Mouse (Mus musculus): ENCODE results near the gene Ablim1. TPM values are rescaled to one million over a fixed set of nuclear protein-coding genes. Genes with fewer than 3 reads are reported as not detected.

Gene Ablim1
- polyA plus RNA-seq, 1 experiment from 2014 or later, result 26.6 TPM

DNA sequence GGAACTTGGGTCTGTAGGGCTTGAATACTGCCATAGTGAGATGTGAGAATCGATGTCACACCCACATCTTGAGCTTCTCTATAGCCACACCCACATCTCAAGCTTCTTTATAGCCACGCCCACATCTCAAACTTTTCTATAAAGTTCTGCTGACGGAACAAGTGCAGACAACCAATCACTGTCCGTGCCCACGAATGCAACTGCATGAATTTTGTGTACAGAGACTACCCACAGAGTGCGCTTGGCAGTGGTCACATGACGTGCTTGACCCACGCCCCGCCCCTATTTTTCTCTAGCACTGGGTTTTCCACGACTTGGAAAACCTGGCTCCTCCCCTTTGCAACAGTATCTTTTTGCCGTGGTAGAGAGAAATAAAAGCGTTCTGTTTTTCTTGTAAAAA lies 71.5 kb downstream of the Ablim1 start:
- H3K4me1 ChIP-seq, result peaks cover 2% of the 10 kb centered on the region; the same call in 1 of the 2 replicates
- WGBS, result 78% methylated on average over 12 of the region's 12 CpGs
- no peak for ATAC-seq (ENCODE audit: low FRiP score)
- H3K27me3 ChIP-seq, result no peaks in the 10 kb centered on the region
- no peaks in the 10 kb centered on the region for H3K36me3 ChIP-seq
- no peak overlapping the region for H3K4me2 ChIP-seq (replicated peaks)
- no peak overlapping the region for H3K4me3 ChIP-seq
- no peaks in the 10 kb centered on the region for H3K9me3 ChIP-seq (replicated peaks)
- no peak overlapping the region for H3K9ac ChIP-seq
- no peak overlapping the region for H3K27ac ChIP-seq

DNA sequence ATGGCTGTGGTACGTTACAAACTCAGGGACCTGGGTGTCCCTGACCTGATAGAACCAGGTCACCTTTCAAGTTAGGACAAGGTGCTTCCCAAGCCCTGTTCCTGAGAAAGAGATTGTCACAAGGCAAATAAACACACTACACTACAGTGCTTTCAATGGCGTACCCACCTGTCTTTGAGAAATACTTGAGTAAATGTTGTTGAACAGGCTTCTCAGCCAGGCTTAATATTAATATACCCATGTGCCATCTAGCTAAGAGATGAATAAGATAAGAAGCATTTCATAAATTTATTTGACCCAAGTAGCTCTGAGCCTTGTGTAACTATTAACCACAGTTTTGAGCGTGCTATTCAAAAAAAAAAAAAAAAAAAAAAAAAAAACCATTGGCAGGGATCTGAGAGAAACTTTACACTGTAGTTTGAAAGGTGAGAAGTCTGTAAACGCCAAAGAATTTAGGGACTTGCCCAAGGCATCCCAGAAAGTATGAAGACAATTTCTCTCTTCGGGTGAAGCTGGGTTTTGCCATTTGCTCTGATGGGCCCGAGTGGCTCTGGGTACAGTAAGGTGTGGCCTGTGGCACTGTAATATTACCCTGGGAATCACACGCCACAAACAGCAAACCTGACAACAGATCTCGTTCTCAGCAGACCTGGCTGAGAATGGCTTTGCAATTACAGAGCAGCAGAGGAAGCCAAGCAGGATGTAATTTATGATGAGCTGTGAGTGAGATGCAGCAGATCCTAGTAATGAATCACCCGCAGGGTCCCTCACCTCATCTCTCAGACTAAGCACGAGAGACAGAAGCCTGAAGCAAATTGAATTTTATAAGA lies 73.1 kb downstream of the Ablim1 start:
- WGBS, result 72% methylated on average over 10 of the region's 10 CpGs
- Histone ChIP-seq H3K4me1 (peaks cover 2% of the 10 kb centered on the region; the same call in 1 of the 2 replicates), H3K4me3 (no peak overlapping the region), H3K9me3 (replicated peaks) (no peaks in the 10 kb centered on the region), H3K4me2 (replicated peaks) (no peak overlapping the region), H3K27me3 (no peaks in the 10 kb centered on the region), H3K27ac (0 out of 2 replicates have a peak overlapping the region, but pooled peaks have one; percentile 52), H3K9ac (no peak overlapping the region), H3K36me3 (no peaks in the 10 kb centered on the region)
- no peak for ATAC-seq (ENCODE audit: low FRiP score)

DNA sequence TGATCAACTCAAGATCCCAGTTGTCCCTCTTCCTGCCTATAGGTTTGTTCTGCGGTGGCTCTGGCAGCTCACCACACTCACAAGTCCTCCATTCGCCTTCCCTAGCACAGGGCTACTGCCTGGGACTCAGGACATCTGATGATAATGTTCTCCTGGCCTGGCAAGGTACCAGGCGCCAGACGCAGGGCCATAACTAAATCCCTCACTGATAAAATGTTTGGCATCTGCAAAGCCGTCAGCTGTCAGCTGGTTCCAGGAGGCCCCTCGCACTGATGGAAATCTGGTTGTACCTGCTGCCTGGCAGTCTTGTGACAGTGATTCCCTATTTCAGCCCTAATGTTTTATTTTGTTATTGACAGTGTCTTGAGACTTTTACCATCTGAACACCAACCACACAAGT lies 74.5 kb downstream of the Ablim1 start:
- 88% methylated on average over 6 of the region's 6 CpGs for WGBS
- no peaks in the 10 kb centered on the region for H3K36me3 ChIP-seq

DNA sequence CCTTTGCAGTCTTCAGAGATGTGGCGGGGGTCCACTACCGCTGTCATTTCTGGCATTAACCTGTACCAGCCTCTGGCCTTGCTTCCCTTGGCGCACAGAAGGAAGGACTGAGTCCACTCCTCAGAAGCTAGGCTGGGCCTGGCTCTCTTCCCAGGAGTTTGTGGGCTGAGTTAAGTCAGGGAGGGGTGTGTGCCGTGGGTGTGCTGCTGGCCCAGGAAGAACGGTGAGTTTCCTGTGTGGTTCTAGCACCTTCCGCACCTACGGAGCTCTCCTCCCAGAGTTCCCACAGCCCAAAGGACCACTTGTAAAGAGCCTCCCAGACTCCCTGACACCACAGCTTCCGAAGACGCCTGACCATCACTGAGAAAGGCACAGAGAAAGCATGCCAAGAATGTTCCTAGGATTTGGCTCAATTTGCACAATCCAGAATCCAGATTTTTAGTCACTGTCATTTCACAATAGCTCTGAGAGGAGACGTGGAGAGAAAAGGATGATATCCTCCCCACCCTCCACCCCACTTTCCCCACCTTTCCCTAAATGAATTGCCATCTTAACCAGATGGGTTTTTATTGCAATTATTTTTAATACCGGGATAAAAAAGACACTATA lies 75.4 kb downstream of the Ablim1 start:
- WGBS, result 77% methylated on average over 11 of the region's 11 CpGs
- Histone ChIP-seq H3K36me3 (no peaks in the 10 kb centered on the region), H3K4me3 (no peak overlapping the region), H3K4me1 (peaks cover under 1% of the 10 kb centered on the region; the same call in 1 of the 2 replicates), H3K4me2 (replicated peaks) (no peak overlapping the region), H3K9me3 (replicated peaks) (no peaks in the 10 kb centered on the region), H3K9ac (no peak overlapping the region), H3K27me3 (no peaks in the 10 kb centered on the region), H3K27ac (no peak overlapping the region)
- ATAC-seq (ENCODE audit: low FRiP score), result no peak

More for the DNA sequence above, 74.5 kb downstream of the Ablim1 start:
- Histone ChIP-seq H3K4me3 (no peak overlapping the region), H3K27me3 (no peaks in the 10 kb centered on the region), H3K4me1 (peaks cover 2% of the 10 kb centered on the region; the same call in 1 of the 2 replicates), H3K27ac (no peak overlapping the region), H3K9me3 (replicated peaks) (no peaks in the 10 kb centered on the region), H3K4me2 (replicated peaks) (no peak overlapping the region), H3K9ac (no peak overlapping the region)
- ATAC-seq (ENCODE audit: low FRiP score), result no peak

DNA sequence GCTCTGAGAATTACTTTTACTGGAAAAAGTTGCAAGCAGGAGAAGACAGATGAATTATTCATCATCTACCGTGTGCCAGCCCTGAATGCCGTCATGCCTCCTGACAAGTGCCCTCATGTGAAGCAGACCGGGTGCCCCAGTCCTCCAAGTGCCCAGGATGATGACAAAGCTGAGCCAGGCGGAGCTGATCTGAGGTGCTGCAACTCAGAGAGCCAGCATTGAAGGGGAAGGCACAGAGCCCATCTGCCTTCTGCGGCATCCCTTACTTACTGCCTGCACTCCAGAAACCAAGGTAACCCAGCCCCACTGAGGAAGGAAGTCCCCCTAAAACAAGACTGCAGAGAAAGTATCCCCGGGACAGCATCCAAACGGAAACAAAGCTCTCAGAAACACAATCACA lies 76.3 kb downstream of the Ablim1 start:
- 73% methylated on average over 7 of the region's 7 CpGs for WGBS
- H3K4me3 ChIP-seq, result no peak overlapping the region
- no peak overlapping the region for H3K9ac ChIP-seq
- H3K36me3 ChIP-seq, result no peaks in the 10 kb centered on the region
- H3K27me3 ChIP-seq, result no peaks in the 10 kb centered on the region
- H3K4me1 ChIP-seq, result no peaks in the 10 kb centered on the region; the same call in 1 of the 2 replicates
- no peaks in the 10 kb centered on the region for H3K9me3 ChIP-seq (replicated peaks)
- H3K4me2 ChIP-seq (replicated peaks), result no peak overlapping the region
- H3K27ac ChIP-seq, result no peak overlapping the region
- ATAC-seq (ENCODE audit: low FRiP score), result no peak

DNA sequence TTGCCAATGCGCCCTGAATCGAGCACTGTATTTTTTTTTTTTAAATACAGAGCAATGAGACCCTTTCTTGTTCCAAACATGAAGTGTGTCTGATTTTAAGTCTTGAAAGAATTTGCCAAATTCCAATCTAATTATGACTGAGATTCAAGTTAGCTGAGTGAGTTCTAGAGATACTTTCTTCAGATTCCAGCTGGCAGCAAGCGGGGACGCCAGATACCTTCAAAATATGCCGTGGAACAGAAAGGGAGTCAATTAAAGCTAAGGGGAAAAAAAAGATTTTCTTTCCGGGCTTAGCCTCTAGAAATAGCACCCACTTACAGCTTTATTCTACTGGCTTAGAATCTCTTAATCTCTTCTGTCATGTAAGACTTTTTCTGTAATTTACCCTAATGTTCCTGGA lies 77.2 kb downstream of the Ablim1 start:
- H3K9me3 ChIP-seq (replicated peaks), result no peaks in the 10 kb centered on the region
- no peaks in the 10 kb centered on the region for H3K27me3 ChIP-seq
- no peak overlapping the region for H3K9ac ChIP-seq
- no peak overlapping the region for H3K27ac ChIP-seq
- H3K4me1 ChIP-seq, result no peaks in the 10 kb centered on the region; the same call in 1 of the 2 replicates
- no peak overlapping the region for H3K4me3 ChIP-seq
- no peaks in the 10 kb centered on the region for H3K36me3 ChIP-seq
- no peak overlapping the region for H3K4me2 ChIP-seq (replicated peaks)
- ATAC-seq (ENCODE audit: low FRiP score), result no peak
- WGBS, result 89% methylated on average over 6 of the region's 6 CpGs

DNA sequence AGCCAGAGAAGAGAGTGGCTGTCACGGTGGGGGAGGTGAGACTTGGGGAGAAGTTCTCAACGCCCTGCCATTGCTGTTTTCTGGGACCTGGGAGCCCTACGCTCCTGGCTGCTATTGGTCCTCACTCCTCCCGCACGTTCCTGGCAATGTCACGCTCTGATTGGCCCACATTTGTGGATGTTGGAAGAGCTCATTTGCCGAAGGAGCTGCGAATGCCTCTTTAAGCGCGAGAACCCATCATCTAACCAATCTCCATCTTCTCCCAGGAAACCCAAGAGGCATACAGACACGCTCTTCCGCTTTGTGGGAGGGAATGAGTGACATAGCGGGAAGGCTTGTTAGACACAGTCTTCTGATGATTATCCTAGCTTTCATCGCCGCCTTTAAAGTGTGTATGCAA lies 78.1 kb downstream of the Ablim1 start:
- no peak for ATAC-seq (ENCODE audit: low FRiP score)
- no peaks in the 10 kb centered on the region for H3K36me3 ChIP-seq
- no peak overlapping the region for H3K27ac ChIP-seq
- H3K9ac ChIP-seq, result no peak overlapping the region
- WGBS, result 67% methylated on average over 15 of the region's 15 CpGs
- no peaks in the 10 kb centered on the region for H3K9me3 ChIP-seq (replicated peaks)
- H3K4me3 ChIP-seq, result no peak overlapping the region
- no peak overlapping the region for H3K4me2 ChIP-seq (replicated peaks)
- H3K27me3 ChIP-seq, result no peaks in the 10 kb centered on the region
- no peaks in the 10 kb centered on the region; the same call in 1 of the 2 replicates for H3K4me1 ChIP-seq

DNA sequence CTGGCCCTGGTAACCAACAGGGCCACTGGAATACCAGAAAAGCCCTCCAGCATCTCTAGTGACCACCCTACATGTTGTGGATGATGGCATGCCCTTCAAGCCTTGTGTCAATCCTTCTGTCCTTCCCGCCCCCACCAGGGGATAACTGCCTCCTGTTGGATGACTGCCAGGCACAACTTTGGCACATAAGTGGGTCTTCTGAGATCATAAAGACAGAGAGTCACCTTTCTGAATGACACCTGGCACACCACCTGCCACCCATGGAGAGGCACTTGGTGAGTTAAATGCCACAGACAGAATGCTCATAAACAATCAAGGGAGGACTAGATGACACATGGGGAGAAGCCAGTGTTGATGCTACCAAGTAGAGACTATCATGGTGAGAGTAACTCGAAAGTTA lies 78.8 kb downstream of the Ablim1 start:
- WGBS, result 84% methylated on average over 2 of the region's 2 CpGs
- Histone ChIP-seq H3K27ac (no peak overlapping the region), H3K4me3 (no peak overlapping the region), H3K9me3 (replicated peaks) (no peaks in the 10 kb centered on the region), H3K36me3 (no peaks in the 10 kb centered on the region), H3K27me3 (no peaks in the 10 kb centered on the region), H3K9ac (no peak overlapping the region), H3K4me1 (no peaks in the 10 kb centered on the region; the same call in 1 of the 2 replicates), H3K4me2 (replicated peaks) (no peak overlapping the region)
- ATAC-seq (ENCODE audit: low FRiP score), result no peak

DNA sequence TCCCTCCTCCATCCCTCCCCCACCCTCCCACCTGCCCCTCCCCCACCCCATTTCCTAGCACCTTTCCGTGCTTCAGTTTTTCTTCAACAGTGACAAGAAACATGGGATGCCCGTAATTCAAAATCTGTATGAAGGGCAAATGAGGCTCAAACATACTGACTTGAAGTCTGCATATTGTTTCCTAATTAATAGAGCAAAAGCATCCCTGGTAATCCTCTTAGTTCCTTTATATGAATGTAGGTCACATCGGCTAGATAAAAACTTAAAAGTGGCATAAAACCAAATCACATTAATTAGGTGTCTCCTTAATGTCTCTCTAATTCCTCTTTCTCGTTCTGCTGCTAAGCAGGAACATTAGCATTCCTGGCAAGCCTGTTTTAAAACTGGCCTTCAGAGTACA lies 83.7 kb downstream of the Ablim1 start:
- H3K9me3 ChIP-seq (replicated peaks), result no peaks in the 10 kb centered on the region
- ATAC-seq (ENCODE audit: low FRiP score), result no peak
- no peaks in the 10 kb centered on the region for H3K4me1 ChIP-seq
- no peak overlapping the region for H3K4me3 ChIP-seq
- H3K4me2 ChIP-seq (replicated peaks), result no peak overlapping the region
- no peaks in the 10 kb centered on the region for H3K36me3 ChIP-seq
- 73% methylated on average over 4 of the region's 4 CpGs for WGBS
- H3K27ac ChIP-seq, result no peak overlapping the region
- no peak overlapping the region for H3K9ac ChIP-seq
- H3K27me3 ChIP-seq, result no peaks in the 10 kb centered on the region

DNA sequence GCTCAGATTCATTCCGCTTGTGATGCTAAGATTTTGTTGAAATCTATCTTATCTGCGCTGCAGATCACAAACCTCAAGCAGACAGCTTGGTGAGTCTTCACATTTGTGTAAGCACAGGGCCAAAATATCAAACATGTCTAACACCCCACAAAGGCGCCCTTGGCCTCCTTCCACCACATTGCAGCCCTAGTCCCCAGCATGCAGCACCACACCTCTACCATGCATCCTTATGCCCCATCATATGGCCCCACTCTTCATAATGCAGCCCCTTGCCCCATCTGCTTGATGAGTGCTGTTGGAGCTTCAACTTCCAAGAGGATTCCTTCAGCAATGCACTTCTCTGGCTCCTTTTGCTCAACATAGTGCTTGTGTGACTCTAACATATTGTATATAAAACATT lies 85.6 kb downstream of the Ablim1 start:
- 92% methylated on average over 3 of the region's 3 CpGs for WGBS
- H3K4me3 ChIP-seq, result no peak overlapping the region
- no peaks in the 10 kb centered on the region for H3K4me1 ChIP-seq
- no peak overlapping the region for H3K27ac ChIP-seq
- no peaks in the 10 kb centered on the region for H3K27me3 ChIP-seq
- H3K4me2 ChIP-seq (replicated peaks), result no peak overlapping the region
- no peaks in the 10 kb centered on the region for H3K9me3 ChIP-seq (replicated peaks)
- no peak for ATAC-seq (ENCODE audit: low FRiP score)
- no peaks in the 10 kb centered on the region for H3K36me3 ChIP-seq
- H3K9ac ChIP-seq, result no peak overlapping the region

DNA sequence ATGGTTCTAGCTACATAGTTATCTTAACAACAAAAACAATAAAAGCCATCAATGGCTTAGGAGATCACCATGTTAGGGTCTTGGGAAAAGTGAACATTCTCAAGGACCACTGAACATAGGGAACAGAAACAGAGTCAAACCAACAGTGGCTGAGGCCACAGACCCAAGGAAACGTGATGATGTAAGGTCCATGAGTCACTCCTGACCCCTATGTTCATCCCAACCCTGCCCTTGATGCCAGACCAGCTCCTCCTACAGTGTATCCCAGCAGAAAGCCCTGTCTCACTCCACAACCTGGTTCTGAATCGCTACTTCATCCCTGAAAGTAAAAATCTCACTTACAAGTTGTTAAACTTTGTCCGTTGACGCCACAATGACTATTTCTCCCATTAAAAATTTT lies 86.1 kb downstream of the Ablim1 start:
- no peaks in the 10 kb centered on the region for H3K9me3 ChIP-seq (replicated peaks)
- H3K27me3 ChIP-seq, result no peaks in the 10 kb centered on the region
- H3K4me1 ChIP-seq, result 0 out of 2 replicates have a peak, but pooled peaks cover 1% of the 10 kb centered on the region
- H3K36me3 ChIP-seq, result no peaks in the 10 kb centered on the region
- no peak overlapping the region for H3K4me3 ChIP-seq
- H3K27ac ChIP-seq, result no peak overlapping the region
- H3K4me2 ChIP-seq (replicated peaks), result no peak overlapping the region
- no peak overlapping the region for H3K9ac ChIP-seq
- no peak for ATAC-seq (ENCODE audit: low FRiP score)
- 86% methylated on average over 4 of the region's 4 CpGs for WGBS

DNA sequence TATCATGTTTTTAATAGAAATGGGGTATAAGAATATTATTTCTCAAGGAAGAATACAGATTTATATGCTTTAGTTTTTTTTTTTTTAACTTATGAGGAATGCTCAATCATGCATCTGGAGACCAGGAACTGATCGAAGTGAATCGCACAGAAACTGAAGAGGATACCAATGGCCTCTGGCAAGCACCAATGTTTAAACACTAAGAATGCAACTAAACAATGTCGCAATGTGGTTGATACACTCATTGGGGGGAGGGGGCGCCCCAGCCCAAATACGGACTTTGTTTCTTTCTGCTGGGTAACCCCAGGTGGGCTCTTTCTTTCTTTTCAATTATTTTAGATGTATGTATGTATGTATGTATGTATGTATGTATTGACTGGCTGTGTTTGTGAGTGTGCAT lies 90.3 kb downstream of the Ablim1 start:
- peaks cover 16% of the 10 kb centered on the region for H3K4me1 ChIP-seq
- WGBS, result 87% methylated on average over 5 of the region's 5 CpGs
- no peaks in the 10 kb centered on the region for H3K36me3 ChIP-seq
- H3K27ac ChIP-seq, result no peak overlapping the region
- H3K4me3 ChIP-seq, result no peak overlapping the region
- no peak overlapping the region for H3K9ac ChIP-seq
- ATAC-seq (ENCODE audit: low FRiP score), result no peak
- no peaks in the 10 kb centered on the region for H3K9me3 ChIP-seq (replicated peaks)
- H3K4me2 ChIP-seq (replicated peaks), result no peak overlapping the region
- no peaks in the 10 kb centered on the region for H3K27me3 ChIP-seq

DNA sequence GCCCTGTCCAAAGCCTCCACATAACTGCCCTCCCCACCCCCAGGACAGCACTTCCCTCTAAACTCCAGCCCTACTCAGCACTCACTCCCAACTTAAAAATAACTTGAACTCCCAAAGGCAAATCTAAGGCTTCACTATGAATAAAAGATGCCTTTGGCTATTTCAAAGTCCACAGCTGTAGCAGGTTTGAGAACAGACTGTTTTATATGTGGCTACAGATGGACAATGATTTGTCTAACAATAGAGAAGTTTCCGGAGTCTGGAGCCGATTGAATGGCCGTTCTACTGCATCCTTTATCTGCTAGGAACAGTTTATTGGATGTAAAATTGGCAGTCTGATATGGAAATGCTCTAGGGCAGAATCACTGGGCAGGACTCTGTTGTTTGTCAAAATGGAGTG lies 91.0 kb downstream of the Ablim1 start:
- Histone ChIP-seq H3K36me3 (no peaks in the 10 kb centered on the region), H3K4me2 (replicated peaks) (no peak overlapping the region), H3K27me3 (no peaks in the 10 kb centered on the region), H3K4me3 (no peak overlapping the region), H3K4me1 (peaks cover 16% of the 10 kb centered on the region), H3K27ac (no peak overlapping the region), H3K9ac (no peak overlapping the region), H3K9me3 (replicated peaks) (no peaks in the 10 kb centered on the region)
- ATAC-seq (ENCODE audit: low FRiP score), result no peak
- WGBS, result 76% methylated on average over 3 of the region's 3 CpGs

Measured in hindbrain, embryonic 12.5 days (tissue).